Mouse (Mus musculus) embryonic stem cell, embryonic (primary cell): ENCODE results near the gene Ptpn23.

Experiments
- CTCF ChIA-PET, 4 experiments: fragments of 300-600 bp in 2 of 4; fragments of 350-600 bp in 2 of 4; sonication (Branson Sonifier 250); formaldehyde crosslinking; loops; one replicate each; lab custom pipeline; 2022; ENCODE audit warnings: inconsistent platforms in 2 of 4; lab: Charles Lee
- POLR2A ChIA-PET, 4 experiments: fragments of 300-600 bp in 2 of 4; fragments of 350-600 bp in 2 of 4; sonication (Branson Sonifier 250); formaldehyde crosslinking; loops; one replicate each; lab custom pipeline; 2022; ENCODE audit warnings: antibody characterized with exemption in 4 of 4, inconsistent platforms in 1 of 4; lab: Charles Lee

The Ptpn23 gene

GRCm38 (mm10) chr9:110358341-110358740, 49.7 kb downstream of the Ptpn23 start:
- POLR2A ChIA-PET = interaction anchor here in 2 of 4 experiments (1.2 to 1.6 kb wide), 5 partner anchors 9 to 76 kb away, joined by 3 to 5 read pairs (median 3); partner anchors contain the start of gene Ptpn23 (in 1 of the 2)
- CTCF ChIA-PET = interaction anchor here in 1 of 4 experiments (1.3 kb wide), 1 partner anchor 25 kb away, joined by 3 read pairs; the partner anchor contains the start of gene Scap

- ChIA-PET POLR2A (interaction anchor here in 3 of 4 experiments (0.9 to 2.1 kb wide), 4 partner anchors 10 to 49 kb away, joined by 3 to 6 read pairs (median 4); partner anchors contain the start of gene Scap (in 1 of the 3)), CTCF (interaction anchor here in 1 of 4 experiments (0.5 to 1.4 kb wide), 4 partner anchors 16 to 453 kb away, joined by 3 to 6 read pairs (median 3); partner anchors contain the start of gene Scap)
Observed at GRCm38 (mm10) chr9:110351932-110352632, 55.9 kb downstream of the Ptpn23 start.

GRCm38 (mm10) chr9:110351350-110351749, 56.7 kb downstream of the Ptpn23 start:
- ChIA-PET CTCF (interaction anchor here in 1 of 4 experiments (1.1 kb wide), 1 partner anchor 18 kb away, joined by 3 read pairs; the partner anchor contains the start of gene Scap), POLR2A (interaction anchor here in 2 of 4 experiments (1.3 to 2.1 kb wide), 3 partner anchors 11 to 18 kb away, joined by 4 to 6 read pairs (median 5); partner anchors contain the start of gene Scap (in 1 of the 2))

- CTCF ChIA-PET = no interaction called here
- POLR2A ChIA-PET = interaction anchor here in 2 of 4 experiments (1.2 to 2.0 kb wide), 4 partner anchors 17 to 304 kb away, joined by 3 to 7 read pairs (median 4); partner anchors contain the start of genes Elp6 (in 1 of the 2), Nbeal2 (in 1 of the 2) and Scap (in 1 of the 2)
Observed at GRCm38 (mm10) chr9:110350612-110351011, 57.4 kb downstream of the Ptpn23 start.

- POLR2A ChIA-PET = interaction anchor here in 3 of 4 experiments (0.7 to 1.9 kb wide), 10 partner anchors 8 to 588 kb away, joined by 3 to 7 read pairs (median 4); partner anchors contain the start of genes Elp6 (in 1 of the 3), Nbeal2 (in 1 of the 3) and Scap (in 1 of the 3)
Observed at GRCm38 (mm10) chr9:110350188-110350587, 57.8 kb downstream of the Ptpn23 start.

GRCm38 (mm10) chr9:110348899-110349298, 59.1 kb downstream of the Ptpn23 start:
- ChIA-PET POLR2A (interaction anchor here in 3 of 4 experiments (0.6 to 1.9 kb wide), 5 partner anchors 9 to 333 kb away, joined by 3 to 7 read pairs (median 4); partner anchors contain the start of gene Scap (in 1 of the 3)), CTCF (interaction anchor here in 3 of 4 experiments (0.5 to 0.7 kb wide), 4 partner anchors 16 to 531 kb away, joined by 3 to 5 read pairs (median 4); partner anchors contain the start of genes Als2cl (in 1 of the 3), Scap (in 1 of the 3) and Tmie (in 1 of the 3))

More at GRCm38 (mm10) chr9:110350188-110350587, 57.8 kb downstream of the Ptpn23 start:
- CTCF ChIA-PET = interaction anchor here in 1 of 4 experiments (0.7 kb wide), 1 partner anchor 249 kb away, joined by 3 read pairs; no protein-coding TSS in a partner anchor

GRCm38 (mm10) chr9:110345057-110345739, 62.8 kb downstream of the Ptpn23 start:
- POLR2A ChIA-PET = interaction anchor here in 3 of 4 experiments (0.6 to 2.0 kb wide), 6 partner anchors 11 to 275 kb away, joined by 3 to 13 read pairs (median 4); partner anchors contain the start of genes Ptpn23 (in 2 of the 3) and Scap (in 1 of the 3)
- CTCF ChIA-PET = interaction anchor here in 1 of 4 experiments (1.9 kb wide), 1 partner anchor 12 kb away, joined by 5 read pairs; the partner anchor contains the start of gene Scap

- POLR2A ChIA-PET = interaction anchor here in 2 of 4 experiments (0.6 to 2.0 kb wide), 4 partner anchors 11 to 127 kb away, joined by 3 to 5 read pairs (median 4); partner anchors contain the start of genes Ptpn23 (in 1 of the 2) and Scap (in 1 of the 2)
- CTCF ChIA-PET = interaction anchor here in 1 of 4 experiments (1.2 kb wide), 1 partner anchor 11 kb away, joined by 3 read pairs; the partner anchor contains the start of gene Scap
Observed at GRCm38 (mm10) chr9:110343805-110344204, 64.2 kb downstream of the Ptpn23 start.

GRCm38 (mm10) chr9:110342008-110342407, 66.0 kb downstream of the Ptpn23 start:
- CTCF ChIA-PET = interaction anchor here in 1 of 4 experiments (1.2 to 1.8 kb wide), 2 partner anchors 9 kb away, joined by 3 to 7 read pairs; partner anchors contain the start of gene Scap
- POLR2A ChIA-PET = interaction anchor here in 1 of 4 experiments (0.9 kb wide), 1 partner anchor 33 kb away, joined by 3 read pairs; no protein-coding TSS in a partner anchor

- ChIA-PET CTCF (no interaction called here), POLR2A (no interaction called here)
Observed at GRCm38 (mm10) chr9:110340037-110340750, 67.8 kb downstream of the Ptpn23 start.
